Mouse (Mus musculus) CH12.LX (cell line): ENCODE data around the gene Rint1. TPM values are rescaled to one million over a fixed set of nuclear protein-coding genes. Genes with fewer than 3 reads are reported as not detected.

Experiments used
- DNase-seq: peaks from one replicate; pipeline ENCODE4 v3.0.0-alpha.2; 2013; ENCODE audit errors: extremely low read depth
- H3K27ac ChIP-seq: 2 replicates; pipeline ENCODE4 v1.5.1; 2012; ENCODE audit warnings: low read depth, mild to moderate bottlenecking, control low read depth, moderate library complexity; ENCODE audit not compliant: insufficient read depth
- H3K27me3 ChIP-seq: replicated peaks from 2 replicates; pipeline ENCODE3; 2012; ENCODE audit warnings: inconsistent platforms
- H3K36me3 ChIP-seq, 2 experiments: replicated peaks in 1 of 2; 2 replicates each; pipeline versions ENCODE3 to v1.6.1; 2012; ENCODE audit warnings: inconsistent platforms in 1 of 2, low read length in 1 of 2, mild to moderate bottlenecking in 1 of 2, mixed read lengths in 1 of 2, moderate library complexity in 1 of 2; ENCODE audit not compliant: control insufficient read depth in 1 of 2, insufficient read depth in 1 of 2
- H3K4me1 ChIP-seq, 2 experiments: 2 replicates each; pipeline ENCODE4 v1.6.1; 2012; ENCODE audit warnings: inconsistent platforms in 1 of 2, moderate library complexity in 1 of 2; ENCODE audit not compliant: insufficient read depth in 2 of 2, control insufficient read depth in 1 of 2
- H3K4me2 ChIP-seq: 2 replicates; pipeline ENCODE4 v1.6.1; 2012; ENCODE audit warnings: low read depth, mild to moderate bottlenecking, control low read depth; ENCODE audit not compliant: poor library complexity, insufficient read depth, severe bottlenecking
- H3K4me3 ChIP-seq, 3 experiments: fragments of 150-350 bp in 1 of 3; sonication (generic) in 1 of 3; replicated peaks in 1 of 3; 2 replicates each; pipeline versions ENCODE3 to v1.5.1; 2011 to 2012; ENCODE audit warnings: low read depth in 2 of 3, low read length in 2 of 3, mild to moderate bottlenecking in 2 of 3, moderate library complexity in 2 of 3, control low read depth in 1 of 3, improper control_type of control experiment in 1 of 3, inconsistent platforms in 1 of 3, mixed read lengths in 1 of 3; ENCODE audit not compliant: poor library complexity in 1 of 3
- H3K79me2 ChIP-seq: replicated peaks from 2 replicates; pipeline ENCODE4 v1.6.1; 2012; ENCODE audit warnings: mild to moderate bottlenecking, moderate library complexity; ENCODE audit not compliant: control insufficient read depth, poor library complexity, insufficient read depth, severe bottlenecking; ENCODE audit errors: extremely low read depth
- H3K9ac ChIP-seq: 2 replicates; pipeline ENCODE4 v1.6.1; 2012; ENCODE audit warnings: low read depth, mild to moderate bottlenecking, control low read depth, moderate library complexity; ENCODE audit not compliant: insufficient read depth
- H3K9me3 ChIP-seq: replicated peaks from 2 replicates; pipeline ENCODE3; 2012; ENCODE audit warnings: low read length, inconsistent platforms, mixed read lengths
- CHD1 ChIP-seq: IDR thresholded peaks from 2 replicates; pipeline ENCODE4 v1.6.1; 2012; ENCODE audit warnings: low read depth, low read length, improper control_type of control experiment, inconsistent platforms
- GABPA ChIP-seq: IDR thresholded peaks from 2 replicates; pipeline ENCODE4 v1.6.1; 2012; ENCODE audit warnings: low read depth, low read length, improper control_type of control experiment, inconsistent platforms; ENCODE audit not compliant: insufficient replicate concordance
- HCFC1 ChIP-seq: IDR thresholded peaks from 2 replicates; pipeline ENCODE4 v1.6.1; 2012; ENCODE audit warnings: low read depth, mild to moderate bottlenecking, inconsistent platforms, low read length, improper control_type of control experiment
- JUN ChIP-seq: IDR thresholded peaks from 2 replicates; pipeline ENCODE4 v1.6.1; 2011; ENCODE audit warnings: low read depth, mild to moderate bottlenecking, low read length, improper control_type of control experiment, moderate library complexity; ENCODE audit not compliant: insufficient read depth
- KAT2A ChIP-seq: IDR thresholded peaks from 2 replicates; pipeline ENCODE4 v1.6.1; 2012; ENCODE audit warnings: low read length, improper control_type of control experiment, inconsistent platforms; ENCODE audit not compliant: insufficient replicate concordance
- MAX ChIP-seq: IDR thresholded peaks from 2 replicates; pipeline ENCODE4 v1.6.1; 2011; ENCODE audit warnings: low read length, improper control_type of control experiment
- MAZ ChIP-seq: IDR thresholded peaks from 2 replicates; pipeline ENCODE4 v1.6.1; 2012; ENCODE audit warnings: low read depth, mild to moderate bottlenecking, inconsistent platforms, low read length, improper control_type of control experiment, moderate library complexity
- MEF2A ChIP-seq: IDR thresholded peaks from 2 replicates; pipeline ENCODE4 v1.6.1; 2014; ENCODE audit warnings: low read depth, mild to moderate bottlenecking, inconsistent platforms, low read length, improper control_type of control experiment, borderline replicate concordance
- MXI1 ChIP-seq: IDR thresholded peaks from 2 replicates; pipeline ENCODE4 v1.6.1; 2011; ENCODE audit warnings: mild to moderate bottlenecking, low read depth, low read length, improper control_type of control experiment
- NRF1 ChIP-seq: IDR thresholded peaks from 2 replicates; pipeline ENCODE4 v1.6.1; 2014; ENCODE audit warnings: low read depth, mild to moderate bottlenecking, inconsistent platforms, low read length, improper control_type of control experiment, moderate library complexity
- PAX5 ChIP-seq: IDR thresholded peaks from 2 replicates; pipeline ENCODE4 v1.6.1; 2012; ENCODE audit warnings: low read length, inconsistent platforms, mixed read lengths
- RCOR1 ChIP-seq: conservative IDR thresholded peaks from 2 replicates; pipeline ENCODE4 v1.6.1; 2012; ENCODE audit warnings: low read depth, mild to moderate bottlenecking, inconsistent platforms, low read length, improper control_type of control experiment
- SIN3A ChIP-seq: IDR thresholded peaks from 2 replicates; pipeline ENCODE4 v1.6.1; 2012; ENCODE audit warnings: low read length, improper control_type of control experiment, inconsistent platforms
- SMC3 ChIP-seq: IDR thresholded peaks from 2 replicates; pipeline ENCODE4 v1.6.1; 2011; ENCODE audit warnings: low read depth, low read length, improper control_type of control experiment
- UBTF ChIP-seq: IDR thresholded peaks from 2 replicates; pipeline ENCODE4 v1.6.1; 2012; ENCODE audit warnings: low read depth, mild to moderate bottlenecking, inconsistent platforms, low read length, improper control_type of control experiment, moderate library complexity
- USF2 ChIP-seq: conservative IDR thresholded peaks from 2 replicates; pipeline ENCODE4 v1.6.1; 2011; ENCODE audit warnings: low read depth, low read length, improper control_type of control experiment
- dilution Hi-C: fragments of 300-500 bp; cut with MboI; formaldehyde crosslinking; loops from 2 replicates; pipeline ENCODE4 v1.14.3; 2020; ENCODE audit warnings: low sequenced_read_pairs; ENCODE audit not compliant: extremely low pct_unique_long_range_greater_than_20kb, extremely low pct_ligation_motif_present
- in situ Hi-C: fragments of 300-500 bp; cut with MboI; formaldehyde crosslinking; loops from 3 replicates; pipeline ENCODE4 v1.14.3; 2019; ENCODE audit warnings: low sequenced_read_pairs, low pct_ligation_motif_present, low pct_unique_long_range_greater_than_20kb, mixed read lengths
- polyA plus RNA-seq: library from polyadenylated mRNA; unstranded; fragments of >175 nt; gene quantifications from 2 replicates; pipeline ENCODE4 v1.2.1, GENCODE M21; 2012; ENCODE audit warnings: low read depth; ENCODE audit not compliant: insufficient read length
- total RNA-seq, 2 experiments: library from RNA; depleted of rRNA; stranded (reverse); fragments of 300-350 nt in 1 of 2; fragments of >200 nt in 1 of 2; gene quantifications; 2 replicates each; pipeline ENCODE4 v1.2.3; 2012 to 2014

The Rint1 gene
- total and polyA plus RNA-seq, 3 experiments = 14.7 to 17.6 (median 16.2) TPM

GRCm38 (mm10) chr5:23861721-23862120 is 74.2 kb downstream of the Rint1 start:
- no peak for DNase-seq
- in situ Hi-C loops = loop anchor here (5.0 kb wide), 1 partner anchor 196 kb away; no protein-coding TSS in a partner anchor

GRCm38 (mm10) chr5:23862291-23862690 is 74.8 kb downstream of the Rint1 start:
- H3K4me3 ChIP-seq = no peak overlapping the region
- TF ChIP-seq MXI1 (no peak), SMC3 (no peak)
- TF ChIP-seq, all 38 proteins: peak for 0
- Histone ChIP-seq H3K9ac (no peak overlapping the region), H3K79me2 (no peaks in the 10 kb centered on the region), H3K36me3 (peaks cover 22 to 58% of the 10 kb centered on the region in 2 experiments), H3K27me3 (no peaks in the 10 kb centered on the region), H3K27ac (no peak overlapping the region), H3K4me1 (peaks cover 3 to 57% of the 10 kb centered on the region in 2 experiments; a peak in 2 of 4 replicates), H3K4me2 (no peak overlapping the region), H3K9me3 (no peaks in the 10 kb centered on the region)
- in situ Hi-C loops = loop anchor here (5.0 kb wide), 1 partner anchor 195 kb away; no protein-coding TSS in a partner anchor
- DNase-seq = no peak
- dilution Hi-C loops = no loop called here

More at GRCm38 (mm10) chr5:23861721-23862120, 74.2 kb downstream of the Rint1 start:
- H3K9ac ChIP-seq = no peak overlapping the region
- H3K4me2 ChIP-seq = no peak overlapping the region
- no peaks in the 10 kb centered on the region for H3K79me2 ChIP-seq
- H3K4me1 ChIP-seq = peaks cover 3 to 57% of the 10 kb centered on the region in 2 experiments; a peak in 2 of 4 replicates
- no peak overlapping the region for H3K27ac ChIP-seq
- H3K36me3 ChIP-seq = peaks cover 28 to 63% of the 10 kb centered on the region in 2 experiments
- dilution Hi-C loops = no loop called here
- no peak overlapping the region for H3K4me3 ChIP-seq
- H3K9me3 ChIP-seq = no peaks in the 10 kb centered on the region
- no peak for TF ChIP-seq JUN
- no peak for TF ChIP-seq NRF1
- no peak for TF ChIP-seq USF2
- TF ChIP-seq KAT2A = no peak
- H3K27me3 ChIP-seq = no peaks in the 10 kb centered on the region

GRCm38 (mm10) chr5:23863166-23864053 is 75.9 kb downstream of the Rint1 start:
- H3K4me2 ChIP-seq = no peak overlapping the region
- no peaks in the 10 kb centered on the region for H3K9me3 ChIP-seq
- in situ Hi-C loops = loop anchor here (5.0 kb wide), 1 partner anchor 194 kb away; no protein-coding TSS in a partner anchor
- TF ChIP-seq CHD1 = no peak
- TF ChIP-seq MXI1 = no peak
- no peak for TF ChIP-seq SIN3A
- no peak for TF ChIP-seq NRF1
- TF ChIP-seq UBTF = no peak
- TF ChIP-seq MAZ = no peak
- TF ChIP-seq JUN = no peak
- no peak for TF ChIP-seq GABPA
- TF ChIP-seq MAX = no peak
- no peak for TF ChIP-seq SMC3
- TF ChIP-seq PAX5 = no peak
- TF ChIP-seq RCOR1 = no peak
- TF ChIP-seq HCFC1 = no peak
- TF ChIP-seq MEF2A = no peak
- H3K4me1 ChIP-seq = peaks cover 3 to 51% of the 10 kb centered on the region in 2 experiments; a peak in 2 of 4 replicates
- H3K79me2 ChIP-seq = no peaks in the 10 kb centered on the region
- H3K4me3 ChIP-seq = no peak overlapping the region
- no peak for DNase-seq
- peaks cover 13 to 46% of the 10 kb centered on the region in 2 experiments for H3K36me3 ChIP-seq
- dilution Hi-C loops = no loop called here
- H3K27ac ChIP-seq = no peak overlapping the region
- no peak overlapping the region for H3K9ac ChIP-seq
- H3K27me3 ChIP-seq = no peaks in the 10 kb centered on the region
